Mouse (Mus musculus) cerebellum, adult 2 months (tissue): ENCODE results near the gene Zdhhc5. TPM values are rescaled to one million over a fixed set of nuclear protein-coding genes. Genes with fewer than 3 reads are reported as not detected.

Experiments
- DNase-seq, 2 experiments: peaks; one replicate each; pipeline ENCODE4 v3.0.0; 2021
- H3K27ac ChIP-seq: fragments of 200-500 bp; 2 replicates; pipeline ENCODE4 v1.5.1; 2012; ENCODE audit warnings: low read length, control low read depth, inconsistent platforms; ENCODE audit not compliant: insufficient read depth
- H3K27me3 ChIP-seq: fragments of 200-500 bp; 2 replicates; pipeline ENCODE4 v1.6.1; 2012; ENCODE audit warnings: inconsistent platforms, mild to moderate bottlenecking, low read length, moderate library complexity; ENCODE audit not compliant: control insufficient read depth, insufficient read depth
- H3K4me1 ChIP-seq: fragments of 200-500 bp; 2 replicates; pipeline ENCODE4 v1.6.1; 2011; ENCODE audit warnings: low read length; ENCODE audit not compliant: control insufficient read depth, insufficient read depth
- H3K4me3 ChIP-seq: fragments of 200-500 bp; replicated peaks from 2 replicates; pipeline ENCODE3; 2011; ENCODE audit warnings: mild to moderate bottlenecking, low read depth, low read length, control low read depth; ENCODE audit not compliant: insufficient read depth
- CTCF ChIP-seq: fragments of 200-500 bp; IDR thresholded peaks from 2 replicates; pipeline ENCODE4 v1.5.1; 2011; ENCODE audit warnings: low read depth, mild to moderate bottlenecking, control low read depth, low read length, moderate library complexity, borderline replicate concordance; ENCODE audit not compliant: insufficient read depth
- POLR2A ChIP-seq: fragments of 200-500 bp; IDR thresholded peaks from 2 replicates; pipeline ENCODE4 v1.6.1; 2011; ENCODE audit warnings: low read length, control low read depth, borderline replicate concordance; ENCODE audit not compliant: insufficient read depth
- WGBS: fragments of 180-500 bp; shearing (Covaris S2); methylation state at CpG from one replicate; pipeline ENCODE4 v1.1.7; 2018; 5-methylcytosine and 5-hydroxymethylcytosine counted together
- polyA plus RNA-seq: library from polyadenylated mRNA; depleted of rRNA; stranded (reverse); fragments of >200 nt; gene quantifications from 2 replicates; pipeline ENCODE4 v1.2.3, GENCODE M21; 2012

Gene Zdhhc5
- polyA plus RNA-seq, 1 experiment = 37.4 TPM

GRCm38 (mm10) chr2:84757026-84757682, 42.2 kb upstream of the Zdhhc5 start:
- 42% methylated on average over 7 of the region's 7 CpGs for WGBS
- TF ChIP-seq CTCF (no peak), POLR2A (no peak)

GRCm38 (mm10) chr2:84756245-84756644, 41.3 kb upstream of the Zdhhc5 start:
- TF ChIP-seq POLR2A (no peak), CTCF (no peak)
- Histone ChIP-seq H3K27ac (no peak overlapping the region), H3K27me3 (no peaks in the 10 kb centered on the region), H3K4me1 (no peaks in the 10 kb centered on the region), H3K4me3 (no peak overlapping the region)
- WGBS = 92% methylated on average over 5 of the region's 5 CpGs
- no peak for DNase-seq

More at GRCm38 (mm10) chr2:84757026-84757682, 42.2 kb upstream of the Zdhhc5 start:
- H3K27me3 ChIP-seq = no peaks in the 10 kb centered on the region
- H3K4me1 ChIP-seq = no peaks in the 10 kb centered on the region
- no peak for DNase-seq
- no peak overlapping the region for H3K4me3 ChIP-seq
- H3K27ac ChIP-seq = no peak overlapping the region

- DNase-seq = no peak
- 51% methylated on average over 6 of the region's 6 CpGs for whole genome bisulfite sequencing
- no peaks in the 10 kb centered on the region for H3K4me1 ChIP-seq
- no peak overlapping the region for H3K27ac ChIP-seq
- TF ChIP-seq POLR2A = no peak
- no peak for TF ChIP-seq CTCF
- no peaks in the 10 kb centered on the region for H3K27me3 ChIP-seq
- no peak overlapping the region for H3K4me3 ChIP-seq
These were observed 35.1 kb upstream of the Zdhhc5 start for GRCm38 (mm10) chr2:84750115-84750514.

GRCm38 (mm10) chr2:84744126-84744525, 29.1 kb upstream of the Zdhhc5 start:
- TF ChIP-seq CTCF (no peak), POLR2A (no peak)
- Histone ChIP-seq H3K4me3 (peak overlapping the region; percentile 81), H3K27ac (no peak overlapping the region), H3K27me3 (no peaks in the 10 kb centered on the region), H3K4me1 (peaks cover 9% of the 10 kb centered on the region; the same call in 1 of the 2 replicates)
- 5% methylated on average over 10 of the region's 10 CpGs for WGBS
- no peak for DNase-seq

- Histone ChIP-seq H3K4me1 (peaks cover 9% of the 10 kb centered on the region; the same call in 1 of the 2 replicates), H3K27ac (peak within 1 kb of the TSS; percentile 47; the same call in 1 of the 2 replicates), H3K27me3 (no peaks in the 10 kb centered on the region), H3K4me3 (peak within 1 kb of the TSS; percentile 81)
- WGBS = 1% methylated on average over 23 of the region's 25 CpGs
- peak; percentile 35; the same call in 1 of the 2 replicates for TF ChIP-seq POLR2A
- TF ChIP-seq CTCF = no peak
- peak; percentile 73 to 77 for DNase-seq
These were observed 28.6 kb upstream of the Zdhhc5 start, which contains the start of gene Gm19426 for GRCm38 (mm10) chr2:84743561-84743960. Gm19426 (minus strand) TSS chr2:84743655.

GRCm38 (mm10) chr2:84742451-84743283, 27.7 kb upstream of the Zdhhc5 start:
- WGBS = 5% methylated on average over 26 of the region's 26 CpGs
- peak; percentile 29 to 44 for DNase-seq
- Histone ChIP-seq H3K27me3 (no peaks in the 10 kb centered on the region), H3K4me3 (peak overlapping the region; percentile 81), H3K27ac (no peak overlapping the region), H3K4me1 (peaks cover 9% of the 10 kb centered on the region; the same call in 1 of the 2 replicates)
- 0 out of 2 replicates have a peak, but pooled peaks have one; percentile 12 for TF ChIP-seq POLR2A
- TF ChIP-seq CTCF = no peak

GRCm38 (mm10) chr2:84741841-84742450, 27.0 kb upstream of the Zdhhc5 start:
- no peak overlapping the region for H3K4me3 ChIP-seq
- no peak for TF ChIP-seq CTCF
- no peak for TF ChIP-seq POLR2A
- H3K27me3 ChIP-seq = no peaks in the 10 kb centered on the region
- H3K27ac ChIP-seq = no peak overlapping the region
- WGBS = 47% methylated on average over 5 of the region's 5 CpGs
- peak; percentile 35 to 38 for DNase-seq
- peaks cover 15% of the 10 kb centered on the region; the same call in 1 of the 2 replicates for H3K4me1 ChIP-seq
